Mouse (Mus musculus) kidney, adult 2 months (tissue): ENCODE data around the gene Shc1.

ENCODE experiments used
- CTCF ChIP-seq: fragments of 200-500 bp; conservative IDR thresholded peaks from 2 replicates; pipeline ENCODE4 v1.5.1; 2011; ENCODE audit warnings: low read depth, mild to moderate bottlenecking, control low read depth, low read length, moderate library complexity, mixed read lengths; ENCODE audit not compliant: insufficient read depth, insufficient read length
- POLR2A ChIP-seq: fragments of 200-500 bp; IDR thresholded peaks from one replicate; pipeline ENCODE4 v1.6.1; 2011; ENCODE audit warnings: low read depth, low read length, control low read depth

GRCm38 (mm10) chr3:89435041-89435440, 16.8 kb downstream of the Shc1 start:
- TF ChIP-seq POLR2A (no peak), CTCF (no peak)
